Mouse (Mus musculus): ENCODE measurements around the gene Ahsa2. TPM values are rescaled to one million over a fixed set of nuclear protein-coding genes. Genes with fewer than 3 reads are reported as not detected.
A peak's percentile ranks its signal among the peaks of the same experiment; 100 is the strongest.
"Not testable (repeated sequence)": the region's sequence is repeated elsewhere in the genome, so short reads cannot be mapped to it uniquely, and the experiment has no call there.

The Ahsa2 gene
- 10 to 100 TPM; 33.8 to 37.5 TPM for total RNA-seq (2021)
- long read RNA-seq, experiment 1, transcript Ahsa2-201 (9 exons, 3,023 nt) = major isoform, 34 of 45 reads
- long read RNA-seq, experiment 1, partial matches to known transcripts = 2 of 45 reads
- long read RNA-seq, experiment 1, other reads (novel, unspliced or antisense) = 7 of 45 reads
- long read RNA-seq, experiment 2, transcript Ahsa2-201 (9 exons, 3,023 nt) = major isoform, 28 of 34 reads
- long read RNA-seq, experiment 2, partial matches to known transcripts = 1 of 34 reads
- long read RNA-seq, experiment 2, other reads (novel, unspliced or antisense) = 5 of 34 reads

- DNase-seq (ENCODE audit: low spot score) = peak; percentile 97
Observed at GRCm38 (mm10) chr11:23497718-23498509, at the start of gene Ahsa2. Ahsa2 (minus strand) TSS chr11:23498030.

- DNase-seq (ENCODE audit: low spot score) = no peak
Observed at GRCm38 (mm10) chr11:23537446-23537845, 39.6 kb upstream of the Ahsa2 start.

DNA sequence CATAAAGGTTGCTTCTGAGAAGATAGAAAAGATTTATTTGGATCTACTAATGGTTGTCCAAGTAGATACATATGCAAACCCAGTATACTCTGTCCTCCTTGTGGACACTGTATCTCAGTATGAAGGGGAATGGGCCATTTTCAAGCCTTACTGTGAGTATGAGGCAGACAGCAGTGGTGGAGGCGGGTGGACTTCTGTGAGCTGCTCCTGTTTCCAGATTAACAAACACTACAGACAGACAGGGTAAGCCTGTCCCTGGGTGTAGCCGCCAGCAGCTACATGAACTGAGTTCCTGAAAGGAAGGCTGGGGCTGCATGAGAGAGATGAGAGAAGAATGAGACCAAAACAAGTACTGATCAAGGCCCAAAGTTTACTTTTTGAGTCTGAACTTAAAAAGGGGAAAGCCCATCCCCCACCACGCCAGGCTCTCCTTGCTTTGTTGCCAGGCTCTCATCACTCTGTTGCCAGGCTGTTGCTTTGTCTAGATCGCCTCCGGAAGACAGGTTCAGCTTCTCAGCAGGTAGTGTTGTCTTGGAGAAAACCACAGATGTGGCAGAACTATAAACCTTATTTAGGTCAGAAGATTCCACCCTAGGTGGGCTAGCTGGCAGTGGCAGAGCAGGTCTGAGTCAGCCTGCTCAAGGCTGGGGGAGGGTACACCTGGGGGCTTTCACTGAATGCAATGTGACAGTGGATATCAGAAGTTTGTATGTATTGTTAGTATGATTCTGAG lies 22.8 kb upstream of the Ahsa2 start, which contains the start of gene 1700093K21Rik:
1700093K21Rik (minus strand) TSS at position 683 of the 733 bp plus-strand sequence.
- no peak for DNase-seq (ENCODE audit: low spot score)

DNA sequence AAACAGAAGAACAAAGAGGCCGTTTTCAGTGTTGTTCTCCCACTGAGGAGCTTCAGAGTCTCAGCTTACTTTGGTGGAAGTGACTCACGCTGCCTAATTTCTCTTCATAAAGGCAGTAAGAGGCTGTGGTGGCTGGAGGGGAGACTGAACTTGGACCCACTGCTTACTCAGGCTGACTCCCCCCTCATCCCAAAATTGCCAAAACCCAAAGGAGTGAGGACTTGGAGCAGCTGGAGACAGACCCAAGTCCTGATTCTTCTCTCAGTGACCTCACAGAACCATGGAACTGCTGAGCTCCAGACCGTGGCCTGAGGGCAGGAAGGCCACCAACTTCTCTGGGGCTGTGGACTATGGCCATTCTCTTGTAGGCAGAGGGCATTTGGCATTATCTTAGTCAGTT lies 21.2 kb upstream of the Ahsa2 start:
- DNase-seq (ENCODE audit: low spot score) = no peak

DNA sequence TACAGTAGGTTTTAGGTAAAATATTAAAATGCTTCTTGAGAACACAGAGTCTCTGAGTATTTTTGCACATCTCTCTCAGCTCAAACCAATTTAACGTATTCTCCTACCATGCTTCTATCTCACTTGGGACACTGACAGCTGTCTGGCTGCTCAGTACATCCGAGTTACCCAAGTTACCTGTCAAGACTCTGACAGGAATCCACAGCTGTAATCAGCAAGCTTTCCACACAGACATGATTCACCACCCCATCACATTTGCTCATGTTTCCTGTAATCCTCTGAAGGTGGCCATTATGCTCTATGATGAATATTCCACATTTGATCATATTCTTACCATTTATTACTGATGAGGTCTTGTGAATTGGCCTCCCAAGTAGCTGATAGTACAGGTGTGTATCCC lies 17.5 kb upstream of the Ahsa2 start:
- DNase-seq (ENCODE audit: low spot score) = no peak

- DNase-seq (ENCODE audit: low spot score) = not testable (repeated sequence)
Observed at GRCm38 (mm10) chr11:23514785-23515184, 17.0 kb upstream of the Ahsa2 start.

DNA sequence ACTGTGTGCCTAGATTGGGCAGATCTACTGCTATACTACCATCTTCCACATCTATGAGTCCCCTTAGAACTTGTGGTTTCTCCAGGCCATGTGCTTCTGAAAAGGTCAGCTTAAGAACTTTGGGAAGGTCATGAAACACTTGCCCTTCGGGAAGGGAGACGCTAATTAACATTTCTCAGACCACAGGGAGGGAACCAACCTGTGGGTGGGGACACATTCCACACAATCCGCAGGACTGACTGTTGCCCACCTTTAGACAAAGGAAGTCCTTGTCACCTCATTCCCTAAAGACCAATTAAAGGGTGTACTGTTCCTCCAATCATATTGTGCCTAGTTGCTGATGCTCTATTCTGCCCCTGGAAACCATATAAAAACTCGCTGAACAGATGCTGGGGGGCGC lies 7.0 kb upstream of the Ahsa2 start:
- DNase-seq (ENCODE audit: low spot score) = not testable (repeated sequence)

DNA sequence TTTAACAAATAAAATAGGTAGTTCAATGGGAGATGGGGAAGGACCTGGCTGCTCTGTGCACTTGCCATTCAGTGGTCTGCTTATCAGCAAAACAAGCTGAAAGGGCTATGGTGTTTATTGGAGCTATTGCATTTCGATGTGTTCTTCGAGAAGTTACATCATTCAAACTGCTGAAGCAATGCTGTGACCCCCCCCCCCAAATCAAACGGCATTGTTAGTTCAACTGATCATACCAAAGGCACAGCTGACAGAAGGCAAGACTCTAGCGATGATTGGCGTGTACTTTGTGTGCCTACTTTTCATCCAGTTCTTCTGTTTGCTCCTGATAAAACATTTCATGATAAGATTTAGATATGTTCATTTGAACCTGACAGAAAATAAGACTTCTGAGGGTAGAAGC lies 779 bp upstream of the Ahsa2 start:
- no peak for DNase-seq (ENCODE audit: low spot score)

- peak; percentile 46 for DNase-seq (ENCODE audit: low spot score)
Observed at GRCm38 (mm10) chr11:23497335-23497717, 504 bp downstream of the Ahsa2 start.

DNA sequence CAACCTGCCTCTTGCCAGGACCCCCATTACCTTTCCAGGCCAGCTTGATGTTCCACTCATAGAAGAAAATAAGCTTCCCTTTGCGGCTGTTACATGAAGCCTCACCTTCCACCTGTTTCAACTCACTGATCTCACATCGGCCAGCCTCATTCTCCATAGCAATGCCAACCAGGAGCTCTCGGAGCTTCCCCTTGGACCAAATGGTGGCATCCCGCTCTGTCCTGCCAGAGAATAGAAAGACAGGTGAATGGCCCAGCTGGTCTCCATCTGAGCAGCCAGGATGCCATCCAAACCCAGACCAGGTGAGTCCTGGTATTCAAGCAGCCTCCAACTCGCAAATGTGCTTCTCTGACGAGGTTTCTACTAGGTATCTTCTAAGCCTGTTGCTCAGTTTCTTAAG lies 1.2 kb downstream of the Ahsa2 start:
- no peak for DNase-seq (ENCODE audit: low spot score)

- no peak for DNase-seq (ENCODE audit: low spot score)
Observed at GRCm38 (mm10) chr11:23495231-23495630, 2.6 kb downstream of the Ahsa2 start.

GRCm38 (mm10) chr11:23492048-23492790 lies 5.6 kb downstream of the Ahsa2 start:
- DNase-seq (ENCODE audit: low spot score) = no peak

GRCm38 (mm10) chr11:23489955-23490354 lies 7.9 kb downstream of the Ahsa2 start:
- DNase-seq (ENCODE audit: low spot score) = no peak

DNA sequence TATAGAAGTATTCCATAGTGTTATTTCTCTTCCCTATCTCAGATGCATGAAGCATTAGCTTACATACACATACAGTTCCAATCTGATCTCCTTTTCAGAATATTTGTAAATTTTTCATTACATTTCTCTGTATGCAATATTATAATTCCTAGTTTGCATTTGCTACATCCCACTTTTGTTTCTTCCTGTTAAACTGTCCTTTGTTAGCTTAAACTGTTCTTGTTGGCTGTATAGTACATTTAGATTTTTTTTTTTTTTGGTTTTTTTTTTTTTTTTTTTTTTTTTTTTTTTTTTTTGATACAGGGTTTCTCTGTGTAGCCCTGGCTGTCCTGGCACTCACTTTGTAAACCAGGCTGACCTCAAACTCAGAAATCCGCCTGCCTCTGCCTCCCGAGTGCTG lies 32.0 kb downstream of the Ahsa2 start:
- not testable (repeated sequence) for DNase-seq (ENCODE audit: low spot score)

Small RNA genes lying within 50 kb of the gene (microRNA-seq; reads per million reads assigned to microRNA genes)
- not detected for gene Gm47279

Other genes with a start within 250 kb of the Ahsa2 start
- 10 to 100 TPM; 19.9 to 26.5 TPM for gene Xpo1, start 242.0 kb downstream of the Ahsa2 start, total RNA-seq (2021)
- gene Usp34, start 191.1 kb downstream of the Ahsa2 start, total RNA-seq (2021) = 10 to 100 TPM; 38.7 to 41.4 TPM
- not detected for gene 1700093K21Rik, start 23.1 kb upstream of the Ahsa2 start, total RNA-seq (2021)
- 10 to 100 TPM; 11.7 to 12.7 TPM for gene 0610010F05Rik, start 135.6 kb upstream of the Ahsa2 start, total RNA-seq (2021)
- gene Pus10, start 167.6 kb upstream of the Ahsa2 start, total RNA-seq (2021) = 10 to 100 TPM; 13.7 to 17.9 TPM
- 10 to 100 TPM; 19.0 to 21.0 TPM for gene Pex13, start 167.9 kb upstream of the Ahsa2 start, total RNA-seq (2021)